1 mouse cellular context compared by ENCODE assay signal in the genomic region with DNA sequence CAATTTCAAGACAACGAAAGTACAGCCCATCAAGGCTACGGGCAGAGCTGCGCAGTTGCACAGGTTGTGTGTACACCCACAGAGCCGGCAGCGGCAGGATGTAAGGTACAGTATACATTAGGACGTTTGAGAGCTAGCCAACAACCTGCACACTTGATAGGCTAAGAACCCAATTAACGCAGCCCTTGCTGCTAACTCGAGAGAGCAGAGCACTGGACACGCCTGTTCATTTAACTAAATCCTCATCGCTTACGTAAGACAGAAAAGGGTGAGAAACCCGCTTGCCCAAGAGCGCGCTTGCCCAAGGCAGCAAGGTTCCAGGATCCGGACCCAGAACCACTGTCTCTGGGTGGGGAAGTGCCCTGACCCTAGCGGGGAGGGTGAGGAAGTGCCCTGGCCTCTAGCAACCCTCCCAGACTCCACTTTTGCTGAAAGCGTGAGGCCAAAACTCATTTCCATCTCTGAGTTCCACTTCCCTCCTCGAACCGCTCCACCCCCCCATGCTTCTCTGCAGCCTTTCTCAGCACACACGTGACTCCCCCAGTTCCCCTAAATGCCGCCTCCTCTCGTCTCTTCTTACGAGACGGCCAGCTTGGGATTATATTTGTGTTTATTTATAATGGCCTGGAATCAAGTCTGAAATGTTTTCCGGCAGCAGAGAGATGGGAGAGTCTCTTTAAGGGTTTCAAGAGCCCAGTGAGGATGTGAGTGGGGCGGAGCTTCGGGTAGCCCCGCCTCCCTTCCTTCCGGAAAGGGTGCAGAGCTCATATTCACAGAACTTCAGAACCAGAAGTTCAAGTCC.
A peak's percentile ranks its signal among the peaks of the same experiment; 100 is the strongest.
TF ChIP-seq lines count a peak whose summit lies in the region.

No protein-coding gene starts in this region.

TF ChIP-seq in MEL, 35 proteins besides CTCF, POLR2A, EP300 and RAD21 (continued from another document):
- TF ChIP-seq JUND (IDR thresholded peaks at IDR 0.05; ENCODE audit: low read depth, low read length) (0 out of 2 replicates have a peak, but pooled peaks have one; percentile 27), ZMIZ1 (IDR thresholded peaks at IDR 0.05; ENCODE audit: low read depth, low read length) (peak; percentile 60; the same call in 1 of the 2 replicates), NRF1 (IDR thresholded peaks at IDR 0.05; ENCODE audit: insufficient read depth, low read depth, low read length, poor library complexity, severe bottlenecking) (peak; percentile 54; the same call in 1 of the 2 replicates), TBP (IDR thresholded peaks at IDR 0.05; ENCODE audit: low read depth, low read length) (peak; percentile 85)
